Mouse (Mus musculus) bone marrow macrophage, adult 2 months (primary cell): Measurements from ENCODE around the gene Dync1li2.

ENCODE experiments used
- CTCF ChIP-seq: IDR thresholded peaks from 2 replicates; pipeline ENCODE4 v1.5.1; 2012; ENCODE audit warnings: low read depth, mild to moderate bottlenecking, low read length, moderate library complexity
- POLR2A ChIP-seq: IDR thresholded peaks from 2 replicates; pipeline ENCODE4 v1.6.1; 2012; ENCODE audit warnings: mild to moderate bottlenecking, low read depth, low read length, borderline replicate concordance

DNA sequence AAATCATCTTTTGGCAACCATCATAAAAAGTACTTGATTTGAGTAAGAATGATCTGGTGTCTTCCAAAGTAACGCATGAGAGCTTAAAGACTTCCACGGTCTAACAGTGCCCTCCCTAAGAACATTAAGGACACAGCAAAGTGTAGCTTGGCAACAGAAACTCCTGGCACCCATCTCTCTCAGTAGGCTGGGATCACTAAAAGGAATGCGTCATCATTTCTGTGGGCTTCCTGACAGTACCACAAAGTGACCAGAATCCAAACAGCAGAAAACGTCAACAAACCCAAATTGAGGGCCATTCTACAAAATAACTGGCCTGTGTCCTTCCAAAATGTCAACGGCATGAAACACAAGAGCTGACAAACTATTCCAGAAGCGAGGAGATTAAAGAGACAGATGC, 72.8 kb downstream of the Dync1li2 start:
- TF ChIP-seq CTCF (no peak), POLR2A (no peak)
